In genomic region chr11:77875847-77876759, GRCm38 (mm10) we compare ENCODE assay signal across 10 mouse cellular contexts. TPM values are rescaled to one million over a fixed set of nuclear protein-coding genes. Genes with fewer than 3 reads are reported as not detected.
DNase-seq lines count a peak whose midpoint lies in the region; ATAC-seq and TF ChIP-seq lines count a peak whose summit lies in the region.
"Had no signal": no experiment of that assay in that cellular context is flagged by ENCODE, and none has a peak within 500 bp of the region (broad histone marks: within the 10 kb centered on the region; RNA-seq: fewer than 3 reads in every experiment).

No protein-coding gene starts in this region.

- 50% methylated on average over 26 of the region's 26 CpGs for WGBS in intestine, embryonic 14.5 days
- WGBS in intestine, postnatal 0 days, result 64% methylated on average over 26 of the region's 26 CpGs
- 30% methylated on average over 26 of the region's 26 CpGs for WGBS in heart, postnatal 0 days
- 33% methylated on average over 26 of the region's 26 CpGs for WGBS in midbrain, postnatal 0 days

- H3K27me3 ChIP-seq in intestine, embryonic 14.5 days (replicated peaks; ENCODE audit: control insufficient read depth, insufficient read depth, low read length), result no peaks in the 10 kb centered on the region
- no peaks in the 10 kb centered on the region for H3K27me3 ChIP-seq in intestine, postnatal 0 days (replicated peaks; ENCODE audit: control insufficient read depth, insufficient read depth, low read length)
- no peaks in the 10 kb centered on the region for H3K27me3 ChIP-seq in heart, postnatal 0 days (ENCODE audit: control insufficient read depth, insufficient read depth, low read length)
- no peaks in the 10 kb centered on the region for H3K27me3 ChIP-seq in midbrain, postnatal 0 days (ENCODE audit: insufficient read depth, low read length)
- H3K27me3 ChIP-seq: Patski had no signal

- H3K4me1 ChIP-seq in intestine, embryonic 14.5 days (replicated peaks; ENCODE audit: control insufficient read depth, insufficient read depth, low read length), result peaks cover 16% of the 10 kb centered on the region
- H3K4me1 ChIP-seq in intestine, postnatal 0 days (replicated peaks; ENCODE audit: control insufficient read depth, insufficient read depth, low read length), result no peaks in the 10 kb centered on the region
- H3K4me1 ChIP-seq in heart, postnatal 0 days (ENCODE audit: control insufficient read depth, insufficient read depth), result peaks cover 38% of the 10 kb centered on the region
- H3K4me1 ChIP-seq in midbrain, postnatal 0 days (ENCODE audit: insufficient read depth, low read length), result peaks cover 23% of the 10 kb centered on the region

- H3K4me3 ChIP-seq in intestine, embryonic 14.5 days (ENCODE audit: low read depth, low read length), result no peak overlapping the region
- no peak overlapping the region for H3K4me3 ChIP-seq in intestine, postnatal 0 days (ENCODE audit: low read depth, low read length)
- H3K4me3 ChIP-seq in heart, postnatal 0 days (ENCODE audit: low read depth, low read length), result no peak overlapping the region
- no peak overlapping the region for H3K4me3 ChIP-seq in midbrain, postnatal 0 days (ENCODE audit: low read depth, low read length)

- TF ChIP-seq CTCF in intestine, postnatal 0 days (IDR thresholded peaks at IDR 0.05; ENCODE audit: low read depth), result no peak
- no peak for TF ChIP-seq CTCF in heart, postnatal 0 days (IDR thresholded peaks at IDR 0.05; ENCODE audit: low read depth)
- TF ChIP-seq CTCF in midbrain, postnatal 0 days (IDR thresholded peaks at IDR 0.05), result no peak

- no peak overlapping the region for H3K9ac ChIP-seq in intestine, embryonic 14.5 days (ENCODE audit: low read length)
- H3K9ac ChIP-seq in intestine, postnatal 0 days (ENCODE audit: low read depth, low read length), result no peak overlapping the region
- H3K9ac ChIP-seq in heart, postnatal 0 days (replicated peaks; ENCODE audit: low read depth, low read length), result peak overlapping the region; percentile 20; the same call in 1 of the 2 replicates
- H3K9ac ChIP-seq in midbrain, postnatal 0 days (replicated peaks; ENCODE audit: low read length, poor library complexity, severe bottlenecking), result peak overlapping the region; percentile 36

- H3K4me2 ChIP-seq in intestine, embryonic 14.5 days (ENCODE audit: low read length), result no peak overlapping the region
- H3K4me2 ChIP-seq in intestine, postnatal 0 days (replicated peaks; ENCODE audit: low read depth), result no peak overlapping the region
- H3K4me2 ChIP-seq in heart, postnatal 0 days (ENCODE audit: low read depth, low read length), result peak overlapping the region; percentile 47
- H3K4me2 ChIP-seq in midbrain, postnatal 0 days (ENCODE audit: low read depth, low read length, poor library complexity, severe bottlenecking), result no peak overlapping the region

- TF ChIP-seq EP300 in heart, postnatal 0 days (IDR thresholded peaks at IDR 0.05; ENCODE audit: low read depth), result no peak

- no peak for DNase-seq in intestine, embryonic 14.5 days (ENCODE audit: low spot score)
- peak; percentile 60 to 69 for DNase-seq in cerebellum, adult 18-20 months
- DNase-seq in heart, postnatal 0 days (ENCODE audit: low spot score), result peak; percentile 60
- no peak for DNase-seq in midbrain, postnatal 0 days (ENCODE audit: low spot score)
- DNase-seq in urinary bladder, postnatal 25 days (ENCODE audit: low spot score), result no peak
- no peak for DNase-seq in kidney, adult 9 months
- DNase-seq in layer of hippocampus, adult 8-10 months (ENCODE audit: low spot score in 2 of 2), result no peak

- no peaks in the 10 kb centered on the region for H3K36me3 ChIP-seq in intestine, embryonic 14.5 days (ENCODE audit: control insufficient read depth, insufficient read depth, low read length)
- H3K36me3 ChIP-seq in intestine, postnatal 0 days (ENCODE audit: control insufficient read depth, insufficient read depth), result peaks cover 4% of the 10 kb centered on the region; the same call in 1 of the 2 replicates
- H3K36me3 ChIP-seq in heart, postnatal 0 days (replicated peaks; ENCODE audit: control insufficient read depth, insufficient read depth, low read length), result no peaks in the 10 kb centered on the region
- H3K36me3 ChIP-seq in midbrain, postnatal 0 days (ENCODE audit: insufficient read depth, low read length), result no peaks in the 10 kb centered on the region

- H3K9me3 ChIP-seq in intestine, embryonic 14.5 days (ENCODE audit: control insufficient read depth, low read length), result no peaks in the 10 kb centered on the region
- no peaks in the 10 kb centered on the region for H3K9me3 ChIP-seq in intestine, postnatal 0 days (ENCODE audit: control insufficient read depth)
- no peaks in the 10 kb centered on the region for H3K9me3 ChIP-seq in heart, postnatal 0 days (replicated peaks; ENCODE audit: control insufficient read depth, low read length)
- H3K9me3 ChIP-seq in midbrain, postnatal 0 days (ENCODE audit: low read length), result no peaks in the 10 kb centered on the region

- H3K27ac ChIP-seq in intestine, embryonic 14.5 days (ENCODE audit: low read depth), result 0 out of 2 replicates have a peak overlapping the region, but pooled peaks have one; percentile 6
- H3K27ac ChIP-seq in intestine, postnatal 0 days (ENCODE audit: low read depth, low read length), result no peak overlapping the region
- H3K27ac ChIP-seq in heart, postnatal 0 days (ENCODE audit: low read depth), result peak overlapping the region; percentile 80
- H3K27ac ChIP-seq in midbrain, postnatal 0 days (ENCODE audit: low read depth, low read length), result peak overlapping the region; percentile 69

- no peak for ATAC-seq in intestine, embryonic 14.5 days (replicated peaks; ENCODE audit: low FRiP score, low TSS enrichment, low read depth)
- ATAC-seq in intestine, postnatal 0 days, result no peak
- ATAC-seq in heart, postnatal 0 days (ENCODE audit: insufficient read depth, low read depth), result peak; percentile 75
- ATAC-seq in midbrain, postnatal 0 days (ENCODE audit: low FRiP score), result no peak
- ATAC-seq: Patski had no signal

RNA-seq across cellular contexts. Expression of gene Pipox, which starts 17.8 kb away (rescaled TPM):
- polyA plus RNA-seq in intestine, embryonic 14.5 days (2014; fragmentation: Nextera tagmentation; extraction: Ambion mirVana), result 8.3 and 9.2 TPM in 2 replicates
- polyA plus RNA-seq in intestine, postnatal 0 days (2015; fragmentation: Nextera tagmentation; extraction: Ambion mirVana), result 45.7 and 57.1 TPM in 2 replicates
- total RNA-seq in heart, postnatal 0 days (2014; rRNA removed; ENCODE audit: low replicate concordance), result 2.4 and 3.7 TPM in 2 replicates
- polyA plus RNA-seq in heart, postnatal 0 days (2015; fragmentation: Nextera tagmentation; extraction: Ambion mirVana), result 2.6 and 3.1 TPM in 2 replicates
- total RNA-seq in midbrain, postnatal 0 days (2014; rRNA removed), result 3.4 and 3.6 TPM in 2 replicates
- polyA plus RNA-seq in midbrain, postnatal 0 days (2015; fragmentation: Nextera tagmentation; extraction: Ambion mirVana), result 3.8 and 5.1 TPM in 2 replicates
- total RNA-seq in layer of hippocampus, adult 8-10 months (2022), result 1 to 10 TPM; 1.8 to 3.4 (median 2.4) TPM
- total RNA-seq: hematopoietic stem cell, adult 5-6 weeks had no signal

RNA-seq across cellular contexts. Expression of gene Sez6, which starts 54.5 kb away (rescaled TPM):
- 1.0 and 1.4 TPM in 2 replicates for polyA plus RNA-seq in intestine, embryonic 14.5 days (2014; fragmentation: Nextera tagmentation; extraction: Ambion mirVana)
- 0.77 and 0.80 TPM in 2 replicates for polyA plus RNA-seq in intestine, postnatal 0 days (2015; fragmentation: Nextera tagmentation; extraction: Ambion mirVana)
- total RNA-seq in heart, postnatal 0 days (2014; rRNA removed; ENCODE audit: low replicate concordance), result 0.77 TPM in 1 of 2 replicates, not detected in the other
- polyA plus RNA-seq in heart, postnatal 0 days (2015; fragmentation: Nextera tagmentation; extraction: Ambion mirVana), result 0.08 TPM in 1 of 2 replicates, not detected in the other
- total RNA-seq in midbrain, postnatal 0 days (2014; rRNA removed), result 160 and 173 TPM in 2 replicates
- polyA plus RNA-seq in midbrain, postnatal 0 days (2015; fragmentation: Nextera tagmentation; extraction: Ambion mirVana), result 121 and 125 TPM in 2 replicates
- 100 to 1,000 TPM; 139 to 164 (median 153) TPM for total RNA-seq in layer of hippocampus, adult 8-10 months (2022)
- total RNA-seq: hematopoietic stem cell, adult 5-6 weeks had no signal
- polyA plus RNA-seq: Patski had no signal

Comparison
In these comparisons a context has a peak if more than half of its experiments do, and no peak if none do; other contexts are left out.
1. DNase-seq: peak in cerebellum, adult 18-20 months (2 of 2) and heart, postnatal 0 days (single experiment); none in intestine, embryonic 14.5 days (single experiment), midbrain, postnatal 0 days (single experiment), urinary bladder, postnatal 25 days (single experiment), kidney, adult 9 months (single experiment) and layer of hippocampus, adult 8-10 months (0 of 2).
2. H3K9ac ChIP-seq: peak in heart, postnatal 0 days (single experiment) and midbrain, postnatal 0 days (single experiment); none in intestine, embryonic 14.5 days (single experiment) and intestine, postnatal 0 days (single experiment).
3. RNA of gene Sez6, which starts 54.5 kb away (polyA plus RNA-seq): 121 to 125 TPM in midbrain, postnatal 0 days; 1.0 to 1.4 TPM in intestine, embryonic 14.5 days, 0.77 to 0.80 TPM in intestine, postnatal 0 days and 0.08 TPM in heart, postnatal 0 days; every median in the first group is over 10 times any median in the second.